Mouse (Mus musculus) C2C12 (cell line): ENCODE data around the gene Prickle2.

ENCODE experiments used
- CEBPB ChIP-seq: IDR thresholded peaks from one replicate; pipeline ENCODE4 v1.6.1; 2011; ENCODE audit warnings: low read depth, mild to moderate bottlenecking, control low read depth, moderate library complexity
- CTCF ChIP-seq: IDR thresholded peaks from one replicate; pipeline ENCODE4 v1.5.1; 2011; ENCODE audit not compliant: control insufficient read depth, insufficient read depth, insufficient read length
- FOSL1 ChIP-seq: IDR thresholded peaks from one replicate; pipeline ENCODE4 v1.8.0; 2011; ENCODE audit warnings: mild to moderate bottlenecking, low read length; ENCODE audit not compliant: poor library complexity, insufficient read depth, severe bottlenecking
- MYOD1 ChIP-seq: IDR thresholded peaks from one replicate; pipeline ENCODE4 v1.6.1; 2011; ENCODE audit warnings: low read depth; ENCODE audit not compliant: control insufficient read depth, insufficient read length
- MYOG ChIP-seq: IDR thresholded peaks from one replicate; pipeline ENCODE4 v1.6.1; 2011; ENCODE audit not compliant: control insufficient read depth, insufficient read length; ENCODE audit errors: extremely low read depth
- USF1 ChIP-seq: IDR thresholded peaks from one replicate; pipeline ENCODE4 v1.6.1; 2011; ENCODE audit warnings: low read depth, mild to moderate bottlenecking, control low read depth, moderate library complexity

- TF ChIP-seq MYOG (no peak), CTCF (no peak), MYOD1 (no peak), FOSL1 (no peak), USF1 (no peak), CEBPB (no peak)
Observed at GRCm38 (mm10) chr6:92641956-92642355, 64.0 kb downstream of the Prickle2 start.
